Mouse (Mus musculus): ENCODE results near the gene 2310039H08Rik.
A peak's percentile ranks its signal among the peaks of the same experiment; 100 is the strongest.

DNA sequence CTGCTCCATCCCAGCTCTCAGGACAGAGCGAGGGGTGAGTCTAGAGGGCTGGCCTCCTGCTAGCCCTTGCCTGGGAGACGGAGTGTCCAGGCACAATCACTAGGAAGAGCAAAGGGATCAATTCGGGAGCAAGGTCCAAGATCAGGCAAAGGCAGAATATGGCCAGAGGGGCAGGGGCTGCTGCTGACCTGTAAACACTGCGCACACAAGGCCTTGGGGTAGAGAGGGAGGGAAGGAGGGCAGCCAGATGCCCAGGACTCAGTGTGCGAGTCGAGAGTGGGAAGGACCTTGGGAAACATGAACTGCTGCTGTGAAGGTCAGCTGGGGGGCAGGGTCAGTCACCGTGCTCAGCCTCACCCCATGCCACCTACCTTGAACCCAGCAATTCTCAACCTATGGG lies 37.1 kb upstream of the 2310039H08Rik start:
- TF ChIP-seq CTCF (IDR thresholded peaks at IDR 0.05; ENCODE audit: low read depth), result no peak
- peak; percentile 73 for TF ChIP-seq EP300 (IDR thresholded peaks at IDR 0.05; ENCODE audit: low read depth)
